Mouse (Mus musculus) thymus, adult 2 months (tissue): ENCODE measurements at regions not wholly inside any gene's neighbourhood (a gene's known extent, or its start where the extent isn't known, plus 50 kb on each side); places are given as distances from the start of the nearest gene placed in this dataset.

Source experiments
- DNase-seq: peaks from one replicate; pipeline ENCODE4 v3.0.0; 2021
- H3K27ac ChIP-seq: fragments of 200-500 bp; 2 replicates; pipeline ENCODE4 v1.5.1; 2012; ENCODE audit warnings: low read length, control low read depth; ENCODE audit not compliant: control insufficient read depth, insufficient read depth
- H3K27me3 ChIP-seq: fragments of 200-500 bp; 2 replicates; pipeline ENCODE4 v1.6.1; 2012; ENCODE audit warnings: mild to moderate bottlenecking, low read length, moderate library complexity, mixed read lengths; ENCODE audit not compliant: control insufficient read depth, insufficient read depth
- H3K36me3 ChIP-seq: fragments of 200-500 bp; 2 replicates; pipeline ENCODE4 v1.6.1; 2012; ENCODE audit warnings: mild to moderate bottlenecking, low read length, moderate library complexity; ENCODE audit not compliant: control insufficient read depth, insufficient read depth
- H3K4me1 ChIP-seq: fragments of 200-500 bp; replicated peaks from 2 replicates; pipeline ENCODE4 v1.6.1; 2012; ENCODE audit warnings: low read length; ENCODE audit not compliant: control insufficient read depth, insufficient read depth
- H3K4me3 ChIP-seq: fragments of 200-500 bp; 2 replicates; pipeline ENCODE4 v1.5.1; 2012; ENCODE audit warnings: mild to moderate bottlenecking, low read length, control low read depth, moderate library complexity; ENCODE audit not compliant: control insufficient read depth, insufficient read depth
- CTCF ChIP-seq: fragments of 200-500 bp; IDR thresholded peaks from 2 replicates; pipeline ENCODE4 v1.5.1; 2012; ENCODE audit warnings: mild to moderate bottlenecking, control low read depth, low read length, moderate library complexity, borderline replicate concordance; ENCODE audit not compliant: control insufficient read depth, poor library complexity, insufficient read depth; ENCODE audit errors: extremely low read depth
- POLR2A ChIP-seq: fragments of 200-500 bp; IDR thresholded peaks from 2 replicates; pipeline ENCODE4 v1.6.1; 2012; ENCODE audit warnings: mild to moderate bottlenecking, low read length, control low read depth, moderate library complexity; ENCODE audit not compliant: control insufficient read depth, poor library complexity, insufficient read depth; ENCODE audit errors: extremely low read depth
- whole genome bisulfite sequencing: fragments of 180-500 bp; shearing (Covaris S2); methylation state at CpG from one replicate; pipeline ENCODE4 v1.1.7; 2018; 5-methylcytosine and 5-hydroxymethylcytosine counted together

- no peak overlapping the region for H3K4me3 ChIP-seq
- H3K27me3 ChIP-seq: no peaks in the 10 kb centered on the region
- no peak for TF ChIP-seq CTCF
- no peak for TF ChIP-seq POLR2A
- H3K4me1 ChIP-seq: no peaks in the 10 kb centered on the region
- H3K36me3 ChIP-seq: no peaks in the 10 kb centered on the region
- no peak for DNase-seq
- H3K27ac ChIP-seq: no peak overlapping the region
- 98% methylated on average over 5 of the region's 5 CpGs for WGBS
These were observed 54.5 kb upstream of the Meis1 start for GRCm38 (mm10) chr11:19073265-19073664.

GRCm38 (mm10) chr11:19073887-19074564 is 55.2 kb upstream of the Meis1 start:
- no peak overlapping the region for H3K27ac ChIP-seq
- DNase-seq: no peak
- H3K4me3 ChIP-seq: no peak overlapping the region
- TF ChIP-seq POLR2A: no peak
- no peak for TF ChIP-seq CTCF
- no peaks in the 10 kb centered on the region for H3K4me1 ChIP-seq
- H3K36me3 ChIP-seq: no peaks in the 10 kb centered on the region
- 86% methylated on average over 11 of the region's 11 CpGs for WGBS
- H3K27me3 ChIP-seq: no peaks in the 10 kb centered on the region

GRCm38 (mm10) chr11:19091101-19091857 is 72.5 kb upstream of the Meis1 start:
- Histone ChIP-seq H3K27me3 (no peaks in the 10 kb centered on the region), H3K4me1 (no peaks in the 10 kb centered on the region), H3K27ac (no peak overlapping the region), H3K4me3 (no peak overlapping the region), H3K36me3 (no peaks in the 10 kb centered on the region)
- no peak for DNase-seq
- 89% methylated on average over 15 of the region's 15 CpGs for WGBS
- no peak for TF ChIP-seq CTCF
- no peak for TF ChIP-seq POLR2A

- no peak for DNase-seq
- H3K27ac ChIP-seq: no peak overlapping the region
- 85% methylated on average over 9 of the region's 9 CpGs for WGBS
- H3K36me3 ChIP-seq: no peaks in the 10 kb centered on the region
- no peaks in the 10 kb centered on the region for H3K27me3 ChIP-seq
- TF ChIP-seq POLR2A (no peak), CTCF (no peak)
- H3K4me3 ChIP-seq: no peak overlapping the region
- H3K4me1 ChIP-seq: no peaks in the 10 kb centered on the region
These were observed 74.4 kb upstream of the Meis1 start for GRCm38 (mm10) chr11:19092967-19093745.

- Histone ChIP-seq H3K4me1 (no peaks in the 10 kb centered on the region), H3K4me3 (no peak overlapping the region), H3K36me3 (no peaks in the 10 kb centered on the region), H3K27ac (no peak overlapping the region), H3K27me3 (no peaks in the 10 kb centered on the region)
- TF ChIP-seq CTCF (no peak), POLR2A (no peak)
- 93% methylated on average over 4 of the region's 4 CpGs for WGBS
- DNase-seq: no peak
These were observed 75.0 kb upstream of the Meis1 start for GRCm38 (mm10) chr11:19093749-19094148.

GRCm38 (mm10) chr11:19094183-19094582 is 75.4 kb upstream of the Meis1 start:
- Histone ChIP-seq H3K4me3 (no peak overlapping the region), H3K36me3 (no peaks in the 10 kb centered on the region), H3K27me3 (no peaks in the 10 kb centered on the region), H3K27ac (no peak overlapping the region), H3K4me1 (no peaks in the 10 kb centered on the region)
- no peak for DNase-seq
- 96% methylated on average over 14 of the region's 14 CpGs for WGBS
- TF ChIP-seq POLR2A: no peak
- TF ChIP-seq CTCF: no peak
